Mouse (Mus musculus) retina, embryonic 14.5 days (tissue): ENCODE measurements around the gene Pnpo.

Experiments
- DNase-seq: peaks from one replicate; pipeline ENCODE4 v3.0.0-alpha.2; 2015; ENCODE audit warnings: low spot score

Pnpo gene

DNA sequence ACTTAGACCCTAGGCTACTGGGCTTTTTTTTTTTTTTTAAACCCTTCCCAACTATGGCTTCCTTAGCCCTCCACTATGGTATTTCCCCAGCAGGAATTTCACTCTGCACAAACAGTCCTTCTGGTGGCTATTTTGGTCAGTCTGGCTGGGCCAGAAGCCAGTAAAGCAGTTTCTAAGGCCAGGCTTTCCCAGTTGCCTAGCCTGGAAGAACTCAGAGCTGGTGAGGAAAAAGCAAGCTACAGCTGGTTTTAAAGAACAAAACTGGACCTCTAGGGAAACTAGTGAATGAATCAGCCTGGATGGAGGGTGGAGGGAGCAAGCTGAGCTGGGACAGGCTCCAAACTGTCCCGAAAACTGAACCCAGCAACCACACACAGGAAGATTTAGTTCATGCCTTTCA, 26.0 kb upstream of the Pnpo start:
- no peak for DNase-seq

DNA sequence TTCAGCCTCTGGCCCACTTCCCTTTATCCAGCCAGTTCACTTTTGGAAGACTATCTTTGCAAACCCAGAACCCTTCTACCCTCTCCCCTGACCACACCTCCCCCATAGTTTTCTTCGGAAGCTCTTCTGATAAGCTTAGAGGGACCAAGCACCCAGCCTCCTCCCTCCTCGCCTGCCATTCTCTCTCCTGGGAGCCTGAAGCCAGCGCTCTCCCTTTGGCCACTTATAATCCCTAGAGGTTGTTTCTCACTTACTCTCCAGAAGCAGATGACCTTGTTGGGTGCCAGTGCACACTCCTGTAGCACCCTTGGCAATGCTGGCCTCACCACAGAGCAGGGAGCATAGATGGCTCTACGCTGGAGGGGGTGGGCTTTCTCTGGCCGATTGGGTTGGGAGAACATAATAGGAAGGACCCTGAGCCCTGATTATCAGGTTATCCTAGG, 25.5 kb upstream of the Pnpo start:
- DNase-seq: no peak

DNA sequence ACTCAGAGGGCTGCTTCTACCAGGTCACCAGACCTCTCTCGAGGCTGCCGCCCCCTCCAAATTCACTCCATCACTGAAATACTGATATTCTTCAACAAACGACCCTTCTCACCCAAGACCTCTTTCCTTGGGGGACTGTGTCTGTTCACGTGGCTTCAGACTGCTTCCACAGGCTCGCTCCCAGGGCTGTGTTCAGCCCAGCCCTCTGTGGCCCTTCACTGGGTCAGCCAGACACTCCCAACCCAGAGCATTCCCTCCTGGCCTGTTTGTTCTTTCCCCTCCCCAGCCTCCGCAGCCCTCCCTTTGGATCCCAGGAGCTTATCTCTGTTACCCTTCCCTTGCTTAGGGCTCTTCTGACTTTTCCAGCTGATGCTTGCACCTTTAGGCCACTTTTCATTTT, 24.7 kb upstream of the Pnpo start:
- DNase-seq: no peak

DNA sequence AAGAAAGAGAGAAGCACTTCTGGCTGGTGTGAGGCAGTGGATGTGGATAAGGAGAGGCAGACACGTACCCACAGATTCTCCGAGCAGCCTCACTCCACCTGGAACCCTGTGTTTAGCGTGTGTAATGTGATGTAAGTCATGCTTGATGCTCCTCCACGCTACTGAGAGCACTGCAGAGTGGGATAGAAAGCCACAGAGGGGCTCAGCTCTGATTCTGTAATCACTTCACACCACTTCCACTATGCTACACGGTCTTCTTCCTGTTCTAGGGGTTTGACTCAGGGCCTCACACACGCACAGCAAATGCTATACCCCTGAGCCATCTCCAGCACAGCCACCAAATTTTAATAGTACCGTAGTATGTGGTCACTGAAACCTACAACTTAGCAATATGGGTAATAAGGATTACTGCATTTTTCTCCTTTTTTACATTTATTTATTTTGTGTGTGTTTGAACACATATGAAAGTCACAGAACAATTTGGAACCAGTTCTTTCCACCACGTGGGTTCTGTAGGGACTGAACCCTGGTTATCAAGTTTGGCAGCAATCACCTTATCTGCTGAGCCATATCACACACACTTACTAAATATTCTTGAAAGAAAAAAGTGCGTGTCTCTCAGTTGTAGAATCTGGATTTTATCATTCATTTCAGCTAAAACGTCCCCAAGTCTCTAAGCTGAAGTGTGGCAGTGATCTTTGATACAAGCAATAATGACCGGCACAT, 23.9 kb upstream of the Pnpo start:
- no peak for DNase-seq

DNA sequence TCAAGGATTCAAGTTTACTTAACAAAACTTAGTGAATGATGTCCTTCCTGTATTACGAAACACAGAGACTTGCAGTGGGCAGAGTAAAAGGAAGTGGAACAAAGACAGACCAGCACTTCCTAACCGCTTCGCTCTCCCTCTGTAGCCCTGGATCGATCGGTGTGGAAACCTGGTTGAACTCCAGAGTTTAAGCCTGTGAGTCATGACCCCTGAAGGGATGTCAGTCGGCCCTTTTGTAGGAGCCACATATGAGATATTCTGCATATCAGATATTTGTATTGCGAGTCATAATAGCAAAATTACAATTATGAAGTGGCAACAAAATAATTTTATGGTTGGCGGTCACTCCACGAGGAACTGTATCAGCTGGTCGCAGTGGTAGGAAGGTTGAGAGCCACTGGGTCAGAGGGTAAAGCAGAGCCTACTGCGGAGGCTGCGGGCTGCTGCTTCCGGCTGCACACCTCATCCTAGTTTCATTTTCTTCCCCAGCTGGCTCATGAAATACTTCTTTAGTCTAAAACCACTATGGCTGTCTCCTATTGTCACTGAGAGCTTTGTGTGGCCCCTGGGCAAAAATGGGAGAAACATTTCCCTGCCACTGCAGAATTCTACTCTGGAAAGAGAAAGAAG, 23.2 kb upstream of the Pnpo start:
- DNase-seq: no peak

DNA sequence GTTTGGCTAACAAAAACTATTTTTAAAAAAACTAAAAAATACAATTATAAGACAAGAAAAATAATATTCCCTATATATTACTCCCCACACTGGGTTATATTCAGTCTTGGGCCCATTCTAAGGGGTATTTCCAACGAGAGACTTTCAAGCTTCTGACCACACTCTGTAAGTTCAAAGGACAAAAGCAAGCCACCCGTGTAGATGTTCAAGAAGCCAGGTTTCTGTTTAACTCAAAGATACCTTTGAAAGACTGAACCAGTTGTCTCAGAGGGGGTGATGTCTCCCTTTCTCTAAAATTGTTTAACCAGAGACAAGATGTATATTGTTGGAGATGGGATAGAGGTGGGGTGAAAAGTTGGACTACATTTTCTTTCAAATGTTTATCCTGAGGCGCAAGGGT, 22.4 kb upstream of the Pnpo start:
- DNase-seq: no peak

DNA sequence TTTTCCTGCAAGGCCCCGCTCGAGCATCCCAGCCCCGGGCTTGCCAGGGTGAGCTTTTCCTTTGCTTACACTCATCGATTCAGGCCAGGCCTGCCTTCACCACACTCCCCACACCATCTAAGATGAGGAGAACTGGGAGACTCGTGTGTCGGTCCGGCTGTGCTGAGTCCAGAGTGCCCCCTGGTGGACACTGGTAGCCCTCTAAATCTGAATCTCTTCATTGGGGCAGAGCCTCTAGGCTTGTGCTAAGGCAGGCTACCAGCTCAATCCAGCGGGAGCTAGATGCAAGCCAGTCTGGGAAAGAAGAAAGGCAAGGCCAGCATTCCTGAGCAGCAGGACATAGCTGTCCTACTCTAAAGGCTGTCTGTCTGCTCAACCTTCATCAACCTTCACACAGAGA, 19.8 kb upstream of the Pnpo start:
- DNase-seq: peak; percentile 94

DNA sequence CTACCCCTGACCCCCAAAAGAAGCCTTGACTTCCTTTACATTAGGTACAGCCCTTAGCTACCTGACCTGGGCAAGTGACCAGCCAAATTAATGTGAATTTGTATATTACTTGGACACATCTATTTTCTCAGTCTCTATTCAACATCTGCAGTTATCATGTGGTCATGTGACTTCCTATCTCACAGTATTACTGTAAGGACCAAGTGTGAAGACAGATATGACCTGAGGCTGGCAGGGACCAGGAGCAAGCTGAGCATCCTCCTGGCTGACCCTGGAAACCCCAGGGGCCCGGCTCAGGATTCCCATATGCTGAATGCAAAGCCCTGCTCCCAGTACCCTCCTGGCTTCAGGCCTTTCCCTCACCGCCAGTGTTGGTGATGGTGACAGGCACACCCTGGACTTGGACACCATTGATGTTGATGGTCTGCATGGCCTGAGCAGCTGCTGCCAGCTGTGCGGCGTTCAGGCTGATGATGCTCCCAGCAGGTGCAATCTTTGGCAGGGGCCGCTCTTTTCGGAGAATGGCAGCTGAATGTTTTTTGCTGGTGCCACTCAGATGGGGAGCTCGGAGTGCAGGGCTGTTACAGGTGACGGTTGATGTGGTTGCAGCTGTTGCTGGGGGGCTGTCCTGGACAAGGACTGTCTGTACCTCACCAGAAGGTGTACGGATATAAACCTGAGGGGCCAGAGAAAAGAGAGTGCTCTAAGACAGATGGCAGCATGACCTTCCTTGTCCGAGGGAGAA, 13.4 kb upstream of the Pnpo start:
- no peak for DNase-seq

DNA sequence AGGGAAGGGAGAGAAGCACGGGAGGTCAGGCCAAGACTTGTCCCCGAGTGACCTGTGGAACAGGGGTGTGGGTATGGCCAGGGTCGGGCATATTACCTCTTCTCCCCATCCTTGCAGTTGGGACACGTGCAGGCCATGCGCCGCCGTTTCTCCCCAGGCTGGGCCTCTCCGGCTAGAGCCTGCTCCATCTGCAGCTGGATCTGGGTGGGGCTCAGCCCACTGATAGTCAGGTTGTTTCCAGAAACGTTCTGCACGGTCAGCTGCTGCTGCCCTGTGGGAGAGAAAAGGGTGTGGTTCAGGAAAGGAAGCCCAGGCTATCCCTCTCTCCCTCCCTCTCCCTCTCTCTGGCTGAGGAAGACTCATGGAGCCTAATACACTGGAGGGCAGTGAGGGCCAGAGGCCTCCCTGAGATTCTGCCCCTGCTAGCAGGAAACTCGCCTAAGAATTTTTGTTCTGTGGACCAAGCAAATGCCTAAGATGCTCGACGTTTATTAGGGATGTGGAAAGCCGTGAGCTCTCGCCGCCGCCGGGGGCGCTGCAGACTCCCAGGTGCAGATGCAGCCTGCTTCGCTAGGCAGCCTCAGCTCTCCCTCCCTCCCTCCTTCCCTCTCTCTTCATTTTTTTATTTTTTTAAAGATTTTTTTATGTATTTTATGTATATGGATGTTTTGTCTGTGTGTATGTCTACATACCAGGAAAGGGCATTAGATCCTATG, 12.4 kb upstream of the Pnpo start:
- peak; percentile 28 for DNase-seq

DNA sequence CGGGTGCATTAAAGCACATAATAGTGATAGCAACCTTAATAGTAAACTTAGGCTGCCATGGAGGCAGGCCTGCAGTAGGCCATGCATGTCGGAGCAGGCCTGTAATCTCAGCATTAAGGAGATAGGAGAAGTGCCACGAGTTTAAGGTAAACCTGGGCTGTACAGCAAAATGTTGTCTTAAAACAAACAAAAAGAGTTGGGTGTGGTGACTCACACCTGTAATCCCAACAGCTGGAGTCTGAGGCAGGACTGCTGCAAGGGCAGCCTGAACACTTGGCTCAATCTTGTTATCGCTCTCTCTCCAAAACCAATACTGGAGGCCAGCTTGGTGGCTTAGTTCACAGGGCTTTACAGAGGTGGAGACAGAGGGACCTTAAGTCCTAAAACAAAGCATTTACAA, 11.3 kb upstream of the Pnpo start:
- DNase-seq: no peak

DNA sequence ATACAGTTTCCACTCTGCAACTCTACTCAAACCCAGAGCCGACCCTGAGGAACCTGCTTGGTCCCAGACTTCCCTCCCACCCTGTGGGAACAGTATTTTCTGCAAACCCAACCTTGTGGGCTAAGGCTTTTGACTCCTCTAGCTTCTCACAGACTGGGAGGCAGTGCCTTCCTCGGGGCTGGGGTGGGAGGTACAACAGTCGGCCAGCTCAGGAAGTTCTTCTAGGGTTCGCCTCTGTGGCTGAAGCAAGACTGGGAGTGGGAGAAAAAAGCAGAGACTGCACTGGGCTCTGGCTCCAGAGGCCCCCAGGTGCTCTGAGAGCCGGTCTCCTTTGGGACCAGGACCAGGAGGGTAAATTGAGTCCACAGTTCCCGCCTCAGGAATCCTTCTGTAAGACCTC, 9.1 kb upstream of the Pnpo start:
- DNase-seq: no peak

DNA sequence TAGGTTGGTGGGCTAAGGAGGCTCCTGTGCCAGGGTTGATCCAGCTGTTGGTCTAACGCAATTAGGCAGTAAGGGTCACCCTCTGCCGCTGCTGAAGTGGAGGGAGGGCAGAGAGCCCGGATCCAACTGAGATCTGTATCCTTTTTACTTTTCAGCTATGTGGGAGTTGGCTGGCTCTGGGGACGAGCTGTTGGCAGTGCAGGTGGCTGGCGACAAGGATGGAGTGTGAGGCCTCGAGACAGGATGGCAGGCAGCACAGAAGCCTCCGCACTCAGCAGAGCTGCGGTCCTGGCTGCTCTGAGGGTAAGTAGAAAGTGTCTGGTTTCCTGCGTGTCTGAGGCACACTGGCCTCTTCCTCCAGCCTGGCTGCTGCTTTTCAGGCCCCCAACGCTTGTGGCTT, 8.6 kb upstream of the Pnpo start:
- DNase-seq: no peak

DNA sequence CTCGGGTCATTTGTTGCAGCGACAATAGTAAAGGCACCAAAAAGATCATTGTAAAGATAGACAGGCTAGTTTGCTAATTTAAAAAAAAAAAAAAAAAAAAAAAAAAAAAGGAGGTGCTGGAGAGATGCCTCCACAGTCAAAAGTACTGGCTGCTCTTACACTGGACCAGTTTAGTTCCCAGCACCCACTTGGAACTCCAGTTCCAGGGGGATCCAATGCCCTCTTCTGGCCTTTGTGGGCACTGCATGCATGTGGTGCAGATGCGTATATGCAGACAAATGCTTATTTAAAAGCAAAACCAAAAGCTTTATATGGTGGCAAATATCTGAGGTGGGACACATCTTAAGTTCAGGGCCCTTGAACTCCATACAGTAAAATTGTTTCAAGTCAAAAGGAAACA, 7.0 kb upstream of the Pnpo start:
- no peak for DNase-seq

DNA sequence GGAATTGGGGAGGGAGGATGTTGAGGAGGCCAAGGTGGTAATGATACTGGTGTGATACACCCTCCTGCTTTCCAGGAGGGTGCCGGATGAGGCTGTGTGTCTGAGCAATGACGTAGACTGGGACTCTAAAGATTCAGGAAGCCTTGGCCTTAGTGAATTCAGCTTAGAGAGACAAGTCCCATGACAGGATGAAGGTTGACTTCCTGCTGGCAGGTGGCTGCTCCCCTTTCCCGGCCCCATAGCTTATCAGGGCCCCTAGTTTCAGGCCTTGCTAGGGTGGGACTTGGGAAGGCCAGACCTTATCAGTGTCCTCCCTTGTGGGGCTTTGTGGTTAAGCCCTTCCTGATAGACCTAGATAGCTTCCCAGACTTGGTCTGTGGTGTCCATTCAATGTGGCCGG, 4.1 kb upstream of the Pnpo start:
- DNase-seq: no peak

DNA sequence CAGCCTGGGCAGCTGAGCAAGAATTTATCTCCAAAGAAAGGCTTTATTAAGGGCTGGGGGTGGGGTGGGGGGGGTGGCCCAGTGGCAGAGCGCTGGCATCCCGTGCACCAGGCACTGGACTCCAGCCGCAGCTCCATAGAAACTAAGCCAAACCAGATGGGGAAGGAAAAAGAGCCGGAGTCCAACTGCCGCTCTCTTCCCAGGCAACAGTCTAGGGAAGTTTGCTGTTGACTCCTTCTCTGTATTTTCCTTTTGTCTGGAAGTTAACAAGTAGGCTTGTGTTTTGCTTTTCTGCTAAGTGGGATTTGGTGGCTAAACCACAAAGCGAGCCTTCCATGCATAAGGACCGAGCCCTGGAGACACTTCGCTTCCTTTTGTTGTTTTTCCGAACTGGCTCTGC, 2.7 kb upstream of the Pnpo start:
- DNase-seq: no peak

DNA sequence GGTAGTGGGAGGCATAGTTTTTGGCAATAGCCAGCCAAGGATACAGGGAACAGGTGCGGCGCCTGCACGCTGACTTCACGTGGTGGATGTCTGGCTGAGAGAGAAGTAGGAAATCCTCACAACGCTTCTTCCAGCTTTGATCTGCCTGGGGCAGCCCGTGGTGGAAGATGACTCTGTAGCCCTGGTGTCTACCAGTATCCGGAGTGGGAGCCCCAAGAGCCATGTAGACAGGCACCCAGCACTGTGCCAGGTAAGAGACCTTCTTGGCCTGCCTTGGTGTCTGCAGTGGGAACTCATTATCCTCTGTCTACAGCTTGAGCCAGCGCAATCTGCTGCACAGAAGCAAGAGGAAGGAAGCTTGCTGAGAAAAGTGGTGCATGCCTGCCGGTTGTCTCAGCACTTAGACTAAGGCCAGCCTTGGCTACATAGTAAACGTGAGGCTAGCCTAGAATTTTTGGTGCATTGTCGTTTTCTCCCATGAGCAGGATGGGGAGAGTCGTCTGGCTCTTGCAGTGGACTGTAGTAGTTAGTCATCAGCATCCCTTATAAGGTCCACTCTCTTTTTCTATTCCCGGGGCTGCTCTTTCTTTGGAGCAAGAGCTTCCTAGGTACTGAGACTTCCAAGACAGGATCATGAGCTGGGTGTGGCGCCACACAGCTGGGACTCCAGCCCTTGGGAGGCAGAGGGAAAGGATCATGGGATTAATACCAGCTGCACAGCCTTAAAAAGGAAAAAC, 1.2 kb upstream of the Pnpo start:
- DNase-seq: no peak

DNA sequence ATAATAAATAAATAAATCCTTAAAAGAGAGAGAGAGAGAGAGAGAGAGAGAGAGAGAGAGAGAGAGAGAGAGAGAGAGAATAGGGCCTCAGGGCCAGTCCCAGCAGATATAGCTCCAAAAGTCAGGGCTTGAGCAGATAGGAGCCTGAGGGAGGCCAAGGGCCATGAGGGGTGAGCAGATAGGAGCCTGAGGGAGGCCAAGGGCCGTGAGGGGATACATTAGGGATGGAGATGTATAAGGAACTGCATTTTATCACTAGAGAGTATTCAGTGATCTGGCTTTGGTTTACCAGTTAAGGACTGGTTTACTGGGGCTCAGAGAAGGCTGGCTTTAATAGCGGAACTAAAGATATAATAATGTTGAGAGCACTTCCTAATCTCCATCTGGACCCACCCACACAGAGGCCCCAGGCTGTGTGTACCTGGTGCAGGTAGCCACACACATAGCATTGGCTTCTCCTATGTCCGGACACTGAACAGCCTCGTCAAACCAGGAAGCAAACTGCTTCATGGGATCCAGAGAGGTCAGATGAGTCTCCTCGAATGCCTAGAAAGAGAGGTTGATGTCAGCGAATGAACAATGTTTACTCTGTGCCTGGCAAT, 1.7 kb downstream of the Pnpo start:
- DNase-seq: no peak

DNA sequence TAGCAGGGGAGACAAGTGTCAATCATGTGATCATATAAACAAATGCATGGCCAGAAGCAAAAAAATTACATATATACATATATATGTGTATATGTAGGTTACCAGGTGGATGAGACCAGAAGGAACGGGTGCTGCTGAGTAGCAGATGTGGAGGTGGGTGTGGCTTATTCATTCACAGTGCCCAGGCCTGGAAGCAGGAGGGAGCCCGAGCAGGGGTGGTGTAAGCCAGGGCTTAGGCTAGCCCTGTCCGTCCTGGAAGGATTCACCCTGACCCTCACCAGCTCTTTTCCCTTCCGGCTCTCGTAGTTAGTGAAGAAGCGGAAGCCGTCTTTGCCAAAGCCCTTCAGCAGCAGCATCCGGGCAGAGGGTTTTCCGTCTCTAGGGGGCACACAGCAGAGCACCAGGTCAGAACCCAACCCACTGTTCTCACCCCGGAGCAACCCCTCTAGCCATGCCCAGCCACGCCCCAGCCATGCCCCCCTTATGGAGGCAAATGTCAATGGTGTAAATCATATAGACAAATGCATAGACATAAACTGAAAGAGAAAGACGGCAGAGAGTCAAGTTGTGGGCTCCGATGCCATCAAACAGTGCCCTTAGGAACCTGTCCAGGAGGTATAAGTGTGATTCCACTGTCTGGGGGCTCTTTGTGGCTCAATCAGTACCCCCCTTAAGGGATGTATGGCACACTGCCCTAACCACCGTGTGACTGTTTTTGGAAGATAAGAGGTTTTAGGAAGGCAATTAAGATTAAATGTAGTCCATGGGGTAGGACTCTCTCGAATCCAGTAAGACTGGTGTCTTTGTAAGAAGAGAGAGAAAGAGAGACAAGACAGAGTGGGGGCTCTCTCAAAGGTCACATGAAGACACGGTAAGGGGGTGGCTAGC, 3.0 kb downstream of the Pnpo start:
- no peak for DNase-seq

DNA sequence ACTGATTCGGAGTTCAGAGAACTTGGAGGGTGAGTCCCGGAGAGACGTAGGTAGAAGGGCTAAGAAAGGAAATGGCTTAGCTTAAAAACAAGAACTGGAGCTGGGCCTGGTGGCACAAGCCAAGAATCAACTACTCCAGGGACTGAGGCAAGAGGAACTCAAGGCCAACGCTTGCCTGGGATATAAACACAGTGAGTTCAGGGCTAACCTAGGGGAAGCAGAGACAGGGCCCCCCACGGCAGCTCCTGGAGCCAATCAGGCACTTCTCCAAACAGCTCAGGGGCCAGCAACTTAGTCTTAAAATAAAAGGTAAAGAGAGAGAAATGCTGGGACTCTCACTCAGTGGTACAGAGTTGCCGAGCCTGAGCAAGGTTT, 5.4 kb downstream of the Pnpo start:
- no peak for DNase-seq

DNA sequence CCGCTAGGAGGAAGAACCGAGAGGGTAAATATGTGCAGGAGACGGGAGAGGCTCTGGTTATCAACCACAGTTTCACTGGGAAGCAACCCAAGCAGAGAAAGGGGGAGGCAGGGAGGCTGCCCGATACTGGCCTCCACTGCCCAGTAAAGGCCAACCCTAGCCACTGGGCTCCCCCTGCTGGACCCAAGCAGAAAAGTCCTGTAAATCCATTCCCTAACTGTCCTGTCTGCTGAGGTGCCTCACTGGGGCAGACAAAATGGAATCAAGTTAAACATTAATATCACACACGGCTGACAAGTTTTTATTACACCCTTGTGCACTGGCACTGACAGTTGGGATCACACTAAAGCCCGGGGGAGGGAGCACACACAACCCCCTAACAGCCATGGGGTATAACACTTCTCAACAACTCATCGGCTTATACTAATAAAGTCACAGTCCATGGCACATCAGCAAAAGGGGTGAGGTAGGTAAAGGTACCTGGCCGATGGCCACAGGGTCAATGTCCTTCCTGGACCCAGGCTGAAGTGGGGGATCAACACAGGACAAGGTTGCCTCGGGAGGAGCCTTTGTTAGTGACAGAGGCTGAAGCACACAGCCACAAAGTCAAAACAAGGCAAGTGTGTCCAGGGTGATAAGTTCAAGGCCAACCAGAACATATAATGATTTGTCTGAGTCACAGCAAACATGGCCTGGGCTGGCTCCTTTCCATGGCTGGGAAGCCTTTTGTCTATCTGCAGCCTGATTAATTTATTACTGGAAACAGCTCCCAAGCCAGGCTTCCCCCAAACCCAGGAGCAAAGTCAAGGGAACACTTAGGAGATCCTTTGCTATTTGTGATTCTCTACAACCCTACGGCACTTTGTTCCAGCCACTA, 6.0 kb downstream of the Pnpo start:
- peak; percentile 77 for DNase-seq
